Mouse (Mus musculus): ENCODE results near the gene Nr2e1. TPM values are rescaled to one million over a fixed set of nuclear protein-coding genes. Genes with fewer than 3 reads are reported as not detected.
A peak's percentile ranks its signal among the peaks of the same experiment; 100 is the strongest.

Nr2e1 gene
- total and polyA plus RNA-seq, 2 experiments from 2014 or later: not detected

- DNase-seq (ENCODE audit: low spot score): no peak
- H3K4me3 ChIP-seq (ENCODE audit: low read depth, low read length): no peak overlapping the region
- no peak overlapping the region for H3K4me2 ChIP-seq (ENCODE audit: low read depth, low read length)
- H3K27me3 ChIP-seq (ENCODE audit: control insufficient read depth, insufficient read depth, low read length): peaks cover 44% of the 10 kb centered on the region
- no peak for TF ChIP-seq CTCF (IDR thresholded peaks at IDR 0.05; ENCODE audit: low read depth)
- no peak for TF ChIP-seq EP300 (IDR thresholded peaks at IDR 0.05; ENCODE audit: low read depth)
- no peak for ATAC-seq (ENCODE audit: insufficient read depth, low read depth)
- no peaks in the 10 kb centered on the region for H3K9me3 ChIP-seq (replicated peaks; ENCODE audit: control insufficient read depth, low read length)
- H3K36me3 ChIP-seq (replicated peaks; ENCODE audit: control insufficient read depth, insufficient read depth, low read length): no peaks in the 10 kb centered on the region
- no peak overlapping the region for H3K27ac ChIP-seq (ENCODE audit: low read depth)
- H3K4me1 ChIP-seq (ENCODE audit: control insufficient read depth, insufficient read depth): no peaks in the 10 kb centered on the region
- WGBS: 57% methylated on average over 2 of the region's 2 CpGs
- no peak overlapping the region for H3K9ac ChIP-seq (replicated peaks; ENCODE audit: low read depth, low read length)
Measured at GRCm38 (mm10) chr10:42625907-42626306, 42.5 kb upstream of the Nr2e1 start.

GRCm38 (mm10) chr10:42618291-42618690 lies 34.9 kb upstream of the Nr2e1 start:
- no peak for DNase-seq (ENCODE audit: low spot score)
- ATAC-seq (ENCODE audit: insufficient read depth, low read depth): no peak
- Histone ChIP-seq H3K4me2 (ENCODE audit: low read depth, low read length) (no peak overlapping the region), H3K4me1 (ENCODE audit: control insufficient read depth, insufficient read depth) (peaks cover 9% of the 10 kb centered on the region; the same call in 1 of the 2 replicates), H3K27ac (ENCODE audit: low read depth) (no peak overlapping the region), H3K4me3 (ENCODE audit: low read depth, low read length) (no peak overlapping the region), H3K9me3 (replicated peaks; ENCODE audit: control insufficient read depth, low read length) (no peaks in the 10 kb centered on the region; the same call in 1 of the 2 replicates), H3K9ac (replicated peaks; ENCODE audit: low read depth, low read length) (no peak overlapping the region), H3K36me3 (replicated peaks; ENCODE audit: control insufficient read depth, insufficient read depth, low read length) (no peaks in the 10 kb centered on the region), H3K27me3 (ENCODE audit: control insufficient read depth, insufficient read depth, low read length) (peaks cover 52% of the 10 kb centered on the region)
- no peak for TF ChIP-seq EP300 (IDR thresholded peaks at IDR 0.05; ENCODE audit: low read depth)
- no peak for TF ChIP-seq CTCF (IDR thresholded peaks at IDR 0.05; ENCODE audit: low read depth)
- 31% methylated on average over 2 of the region's 2 CpGs for WGBS

DNA sequence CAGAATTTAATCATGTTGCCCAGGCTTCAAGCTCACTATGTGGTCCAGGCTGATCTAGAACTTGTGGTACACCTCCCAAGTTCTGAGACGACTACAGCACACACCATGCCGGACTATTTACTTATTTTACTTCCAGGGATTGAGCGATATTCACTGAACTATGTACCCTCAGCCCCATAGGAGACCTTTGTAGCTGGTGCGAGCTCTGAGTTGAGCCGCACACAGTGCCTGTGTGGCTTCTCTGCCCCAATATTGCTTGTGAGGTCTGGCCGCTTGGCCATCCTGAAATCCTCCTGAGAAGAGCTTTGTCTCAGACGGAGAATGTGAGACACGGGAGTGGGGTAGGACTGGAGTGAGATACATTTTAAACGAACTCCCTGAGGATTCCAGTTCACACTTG lies 31.3 kb upstream of the Nr2e1 start:
- H3K36me3 ChIP-seq (replicated peaks; ENCODE audit: control insufficient read depth, insufficient read depth, low read length): no peaks in the 10 kb centered on the region
- H3K27me3 ChIP-seq (ENCODE audit: control insufficient read depth, insufficient read depth, low read length): peaks cover 69% of the 10 kb centered on the region
- ATAC-seq (ENCODE audit: insufficient read depth, low read depth) (no peak), DNase-seq (ENCODE audit: low spot score) (no peak)
- WGBS: 29% methylated on average over 9 of the region's 9 CpGs
- no peak overlapping the region for H3K9ac ChIP-seq (replicated peaks; ENCODE audit: low read depth, low read length)
- no peak overlapping the region for H3K4me3 ChIP-seq (ENCODE audit: low read depth, low read length)
- no peak overlapping the region for H3K27ac ChIP-seq (ENCODE audit: low read depth)
- H3K4me1 ChIP-seq (ENCODE audit: control insufficient read depth, insufficient read depth): peaks cover 9% of the 10 kb centered on the region; the same call in 1 of the 2 replicates
- no peaks in the 10 kb centered on the region; the same call in 1 of the 2 replicates for H3K9me3 ChIP-seq (replicated peaks; ENCODE audit: control insufficient read depth, low read length)
- H3K4me2 ChIP-seq (ENCODE audit: low read depth, low read length): no peak overlapping the region
- TF ChIP-seq CTCF (IDR thresholded peaks at IDR 0.05; ENCODE audit: low read depth) (no peak), EP300 (IDR thresholded peaks at IDR 0.05; ENCODE audit: low read depth) (no peak)

GRCm38 (mm10) chr10:42613639-42614381 lies 30.4 kb upstream of the Nr2e1 start:
- ATAC-seq (ENCODE audit: insufficient read depth, low read depth) (peak; percentile 84), DNase-seq (ENCODE audit: low spot score) (no peak)
- Histone ChIP-seq H3K9me3 (replicated peaks; ENCODE audit: control insufficient read depth, low read length) (no peaks in the 10 kb centered on the region; the same call in 1 of the 2 replicates), H3K9ac (replicated peaks; ENCODE audit: low read depth, low read length) (no peak overlapping the region), H3K36me3 (replicated peaks; ENCODE audit: control insufficient read depth, insufficient read depth, low read length) (no peaks in the 10 kb centered on the region), H3K4me2 (ENCODE audit: low read depth, low read length) (peak overlapping the region; percentile 69), H3K27me3 (ENCODE audit: control insufficient read depth, insufficient read depth, low read length) (peaks cover 64% of the 10 kb centered on the region), H3K4me3 (ENCODE audit: low read depth, low read length) (peak overlapping the region; percentile 43), H3K4me1 (ENCODE audit: control insufficient read depth, insufficient read depth) (peaks cover 9% of the 10 kb centered on the region; the same call in 1 of the 2 replicates), H3K27ac (ENCODE audit: low read depth) (no peak overlapping the region)
- TF ChIP-seq EP300 (IDR thresholded peaks at IDR 0.05; ENCODE audit: low read depth) (no peak), CTCF (IDR thresholded peaks at IDR 0.05; ENCODE audit: low read depth) (no peak)
- WGBS: 2% methylated on average over 35 of the region's 40 CpGs

DNA sequence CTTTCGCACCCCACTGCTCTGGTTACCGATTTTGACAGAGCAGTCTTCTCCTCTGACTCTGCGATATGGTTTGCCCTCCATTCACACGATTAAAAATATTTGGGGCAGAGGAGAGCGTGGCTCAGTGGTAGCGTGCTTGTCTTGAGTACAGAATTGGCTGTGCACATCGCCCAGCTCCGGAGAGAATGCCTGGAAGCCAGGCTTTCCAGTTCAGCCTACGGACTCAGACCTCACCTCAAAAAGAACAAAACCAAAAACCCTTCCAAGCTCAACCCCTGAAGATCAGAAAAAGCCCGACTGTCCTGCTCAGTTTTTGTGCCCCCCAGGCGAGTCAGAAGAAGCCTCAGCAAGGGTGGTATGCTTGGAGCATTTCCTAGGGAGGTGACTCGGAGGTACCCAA lies 29.6 kb upstream of the Nr2e1 start:
- WGBS: 16% methylated on average over 12 of the region's 12 CpGs
- peaks cover 9% of the 10 kb centered on the region; the same call in 1 of the 2 replicates for H3K4me1 ChIP-seq (ENCODE audit: control insufficient read depth, insufficient read depth)
- no peak overlapping the region for H3K4me2 ChIP-seq (ENCODE audit: low read depth, low read length)
- H3K27me3 ChIP-seq (ENCODE audit: control insufficient read depth, insufficient read depth, low read length): peaks cover 60% of the 10 kb centered on the region
- H3K36me3 ChIP-seq (replicated peaks; ENCODE audit: control insufficient read depth, insufficient read depth, low read length): no peaks in the 10 kb centered on the region
- H3K9me3 ChIP-seq (replicated peaks; ENCODE audit: control insufficient read depth, low read length): peaks cover 3% of the 10 kb centered on the region; the same call in 1 of the 2 replicates
- no peak overlapping the region for H3K4me3 ChIP-seq (ENCODE audit: low read depth, low read length)
- DNase-seq (ENCODE audit: low spot score): no peak
- no peak overlapping the region for H3K27ac ChIP-seq (ENCODE audit: low read depth)
- H3K9ac ChIP-seq (replicated peaks; ENCODE audit: low read depth, low read length): no peak overlapping the region
- TF ChIP-seq CTCF (IDR thresholded peaks at IDR 0.05; ENCODE audit: low read depth) (no peak), EP300 (IDR thresholded peaks at IDR 0.05; ENCODE audit: low read depth) (no peak)
- no peak for ATAC-seq (ENCODE audit: insufficient read depth, low read depth)
